Mouse (Mus musculus) cerebellum, postnatal 14 days (tissue): ENCODE measurements around the gene Olfr584.

Experiments used
- DNase-seq, 2 experiments: peaks; one replicate each; pipeline ENCODE4 v3.0.0; 2021; ENCODE audit warnings: mixed read lengths in 2 of 2

Olfr584 gene

GRCm38 (mm10) chr7:103081585-103081984, at the start of gene Olfr584:
TSS of gene Olfr584 (plus strand) at chr7:103081885.
- no peak for DNase-seq

- DNase-seq, result no peak
Observed at GRCm38 (mm10) chr7:103037724-103038123, 44.0 kb upstream of the Olfr584 start, which contains the start of gene Olfr582. TSS of gene Olfr582 (plus strand) at chr7:103038024.

GRCm38 (mm10) chr7:103051000-103051399, 30.7 kb upstream of the Olfr584 start, which contains the start of gene Olfr583:
TSS of gene Olfr583 (plus strand) at chr7:103051300.
- DNase-seq, result no peak

GRCm38 (mm10) chr7:103097420-103097819, 15.7 kb downstream of the Olfr584 start, which contains the start of gene Olfr585:
TSS of gene Olfr585 (plus strand) at chr7:103097720.
- no peak for DNase-seq

- no peak for DNase-seq
Observed at GRCm38 (mm10) chr7:103119406-103119805, 37.7 kb downstream of the Olfr584 start.

GRCm38 (mm10) chr7:103125538-103125937, 43.9 kb downstream of the Olfr584 start, which contains the start of gene Olfr586:
TSS of gene Olfr586 (minus strand) at chr7:103125638.
- no peak for DNase-seq
